Mouse (Mus musculus) CD4-positive, CD25-positive, alpha-beta regulatory T cell, adult 4 months (primary cell): Measurements from ENCODE around the gene Spag16. TPM values are rescaled to one million over a fixed set of nuclear protein-coding genes. Genes with fewer than 3 reads are reported as not detected.

Experiments used
- ATAC-seq: one replicate; pipeline ENCODE4 v1.8.0; 2017
- polyA plus RNA-seq, 2 experiments: library from polyadenylated mRNA; unstranded; fragments of 100-300 nt; shearing (Covaris generic); gene quantifications; one replicate each; pipeline ENCODE4 v1.2.1; 2017

Spag16 gene
- polyA plus RNA-seq, 2 experiments from 2014 or later = 0.59 to 0.81 TPM

GRCm38 (mm10) chr1:70518918-70519317 lies 692.1 kb downstream of the Spag16 start:
- ATAC-seq = no peak

- ATAC-seq = no peak
Measured at GRCm38 (mm10) chr1:70527134-70527533, 700.4 kb downstream of the Spag16 start.

GRCm38 (mm10) chr1:70529771-70530170 lies 703.0 kb downstream of the Spag16 start:
- no peak for ATAC-seq

- no peak for ATAC-seq
Measured at GRCm38 (mm10) chr1:70551839-70552238, 725.1 kb downstream of the Spag16 start.

GRCm38 (mm10) chr1:70621805-70622204 lies 795.0 kb downstream of the Spag16 start:
- no peak for ATAC-seq

GRCm38 (mm10) chr1:70624803-70625460 lies 798.2 kb downstream of the Spag16 start:
- ATAC-seq = no peak

- ATAC-seq = no peak
Measured at GRCm38 (mm10) chr1:70652719-70653118, 825.9 kb downstream of the Spag16 start.

- ATAC-seq = no peak
Measured at GRCm38 (mm10) chr1:70692529-70692928, 865.8 kb downstream of the Spag16 start.

- no peak for ATAC-seq
Measured at GRCm38 (mm10) chr1:70700270-70700669, 873.5 kb downstream of the Spag16 start.

GRCm38 (mm10) chr1:70703934-70704333 lies 877.2 kb downstream of the Spag16 start:
- no peak for ATAC-seq

GRCm38 (mm10) chr1:70705821-70706220 lies 879.1 kb downstream of the Spag16 start:
- no peak for ATAC-seq

GRCm38 (mm10) chr1:70725045-70725444 lies 898.3 kb downstream of the Spag16 start:
- ATAC-seq = no peak

GRCm38 (mm10) chr1:70725655-70726066 lies 898.9 kb downstream of the Spag16 start, which contains the start of gene Vwc2l:
Gene Vwc2l (plus strand): TSS chr1:70725715.
- no peak for ATAC-seq

Other genes starting within 250 kb of the Spag16 start
- 100 to 1,000 TPM; 591 to 626 TPM for gene Ikzf2, start 139.7 kb upstream of the Spag16 start, polyA plus RNA-seq